Mouse (Mus musculus) MEL (cell line): ENCODE measurements around the gene Spata6. TPM values are rescaled to one million over a fixed set of nuclear protein-coding genes. Genes with fewer than 3 reads are reported as not detected.

Experiments
- DNase-seq: peaks from one replicate; pipeline ENCODE4 v3.0.0; 2011; ENCODE audit warnings: low read depth, low spot score
- H3K27ac ChIP-seq: 2 replicates; pipeline ENCODE4 v1.5.1; 2012; ENCODE audit warnings: low read depth, mild to moderate bottlenecking, control low read depth, low read length, moderate library complexity; ENCODE audit not compliant: control insufficient read depth
- H3K27me3 ChIP-seq, 2 experiments: fragments of 150-350 bp in 1 of 2; sonication (generic) in 1 of 2; 2 replicates each; pipeline ENCODE4 v1.6.1; 2012; ENCODE audit warnings: low read length in 2 of 2, mild to moderate bottlenecking in 2 of 2, improper control_type of control experiment in 1 of 2, moderate library complexity in 1 of 2; ENCODE audit not compliant: insufficient read depth in 2 of 2, control insufficient read depth in 1 of 2
- H3K36me3 ChIP-seq, 2 experiments: 2 replicates each; pipeline ENCODE4 v1.6.1; 2012 to 2014; ENCODE audit warnings: low read length in 2 of 2, improper control_type of control experiment in 1 of 2, inconsistent platforms in 1 of 2, mild to moderate bottlenecking in 1 of 2; ENCODE audit not compliant: insufficient read depth in 2 of 2, control insufficient read depth in 1 of 2
- H3K4me1 ChIP-seq, 2 experiments: fragments of 150-350 bp in 1 of 2; sonication (generic) in 1 of 2; 2 replicates each; pipeline ENCODE4 v1.6.1; 2012; ENCODE audit warnings: low read length in 2 of 2, improper control_type of control experiment in 1 of 2, mild to moderate bottlenecking in 1 of 2; ENCODE audit not compliant: insufficient read depth in 2 of 2, control insufficient read depth in 1 of 2
- H3K4me3 ChIP-seq, 2 experiments: fragments of 150-350 bp in 1 of 2; sonication (generic) in 1 of 2; 2 replicates each; pipeline ENCODE4 v1.5.1; 2012; ENCODE audit warnings: low read depth in 2 of 2, low read length in 2 of 2, mild to moderate bottlenecking in 2 of 2, moderate library complexity in 2 of 2, control low read depth in 1 of 2, improper control_type of control experiment in 1 of 2; ENCODE audit not compliant: control insufficient read depth in 1 of 2, insufficient read depth in 1 of 2
- H3K79me2 ChIP-seq: 2 replicates; pipeline ENCODE4 v1.6.1; 2012; ENCODE audit warnings: mild to moderate bottlenecking, low read length, moderate library complexity; ENCODE audit not compliant: control insufficient read depth, poor library complexity, insufficient read depth
- H3K9ac ChIP-seq: 2 replicates; pipeline ENCODE4 v1.6.1; 2012; ENCODE audit warnings: low read depth, mild to moderate bottlenecking, control low read depth, low read length, moderate library complexity; ENCODE audit not compliant: control insufficient read depth, poor library complexity, severe bottlenecking
- H3K9me3 ChIP-seq: fragments of 150-350 bp; sonication (generic); replicated peaks from 2 replicates; pipeline ENCODE4 v1.6.1; 2012; ENCODE audit warnings: mild to moderate bottlenecking, low read length, improper control_type of control experiment, moderate library complexity; ENCODE audit not compliant: insufficient read depth
- CHD1 ChIP-seq: IDR thresholded peaks from 2 replicates; pipeline ENCODE4 v1.6.1; 2012; ENCODE audit warnings: low read depth, mild to moderate bottlenecking, inconsistent platforms, low read length, improper control_type of control experiment
- CHD2 ChIP-seq: IDR thresholded peaks from 2 replicates; pipeline ENCODE4 v1.6.1; 2011; ENCODE audit warnings: low read length, improper control_type of control experiment
- ELF1 ChIP-seq: IDR thresholded peaks from 2 replicates; pipeline ENCODE4 v1.6.1; 2014; ENCODE audit warnings: low read depth, mild to moderate bottlenecking, inconsistent platforms, low read length, improper control_type of control experiment, moderate library complexity
- EP300 ChIP-seq, 2 experiments: IDR thresholded peaks; 2 replicates each; pipeline ENCODE4 v1.6.1; 2011; ENCODE audit warnings: improper control_type of control experiment in 2 of 2, low read length in 2 of 2, low read depth in 1 of 2, mild to moderate bottlenecking in 1 of 2
- GABPA ChIP-seq: IDR thresholded peaks from 2 replicates; pipeline ENCODE4 v1.6.1; 2012; ENCODE audit warnings: low read depth, mild to moderate bottlenecking, inconsistent platforms, low read length, improper control_type of control experiment, moderate library complexity
- HCFC1 ChIP-seq: IDR thresholded peaks from 2 replicates; pipeline ENCODE4 v1.6.1; 2012; ENCODE audit warnings: low read depth, mild to moderate bottlenecking, inconsistent platforms, low read length, improper control_type of control experiment, moderate library complexity
- JUND ChIP-seq: IDR thresholded peaks from 2 replicates; pipeline ENCODE4 v1.6.1; 2011; ENCODE audit warnings: low read depth, mild to moderate bottlenecking, improper control_type of control experiment, low read length
- MAX ChIP-seq: IDR thresholded peaks from 2 replicates; pipeline ENCODE4 v1.6.1; 2011; ENCODE audit warnings: low read length, improper control_type of control experiment
- MAZ ChIP-seq: IDR thresholded peaks from 2 replicates; pipeline ENCODE4 v1.6.1; 2012; ENCODE audit warnings: low read depth, mild to moderate bottlenecking, inconsistent platforms, low read length, improper control_type of control experiment
- MEF2A ChIP-seq: IDR thresholded peaks from 2 replicates; pipeline ENCODE4 v1.6.1; 2014; ENCODE audit warnings: low read depth, mild to moderate bottlenecking, inconsistent platforms, low read length, improper control_type of control experiment; ENCODE audit not compliant: poor library complexity, insufficient replicate concordance, severe bottlenecking; ENCODE audit errors: extremely low read depth
- MXI1 ChIP-seq: IDR thresholded peaks from 2 replicates; pipeline ENCODE4 v1.6.1; 2011; ENCODE audit warnings: mild to moderate bottlenecking, low read depth, low read length, improper control_type of control experiment
- NELFE ChIP-seq: IDR thresholded peaks from 2 replicates; pipeline ENCODE4 v1.6.1; 2011; ENCODE audit warnings: low read depth, low read length, improper control_type of control experiment
- NRF1 ChIP-seq: IDR thresholded peaks from 2 replicates; pipeline ENCODE4 v1.6.1; 2014; ENCODE audit warnings: low read depth, mild to moderate bottlenecking, inconsistent platforms, low read length, improper control_type of control experiment, moderate library complexity; ENCODE audit not compliant: poor library complexity, insufficient read depth, severe bottlenecking
- POLR2AphosphoS5 ChIP-seq: IDR thresholded peaks from 2 replicates; pipeline ENCODE4 v1.6.1; 2012; ENCODE audit warnings: low read depth, borderline replicate concordance, mild to moderate bottlenecking, inconsistent platforms, low read length, moderate library complexity, mixed read lengths
- RAD21 ChIP-seq: IDR thresholded peaks from 2 replicates; pipeline ENCODE4 v1.6.1; 2011; ENCODE audit warnings: mild to moderate bottlenecking, low read depth, low read length, improper control_type of control experiment
- RCOR1 ChIP-seq: IDR thresholded peaks from 2 replicates; pipeline ENCODE4 v1.6.1; 2012; ENCODE audit warnings: low read depth, mild to moderate bottlenecking, inconsistent platforms, low read length, improper control_type of control experiment
- SIN3A ChIP-seq: IDR thresholded peaks from 2 replicates; pipeline ENCODE4 v1.6.1; 2012; ENCODE audit warnings: low read length, improper control_type of control experiment, inconsistent platforms
- TAL1 ChIP-seq: IDR thresholded peaks from 2 replicates; pipeline ENCODE4 v1.6.1; 2012; ENCODE audit warnings: mild to moderate bottlenecking, inconsistent platforms, low read length, moderate library complexity, mixed read lengths
- UBTF ChIP-seq: IDR thresholded peaks from 2 replicates; pipeline ENCODE4 v1.6.1; 2012; ENCODE audit warnings: low read depth, mild to moderate bottlenecking, inconsistent platforms, low read length, improper control_type of control experiment, moderate library complexity, borderline replicate concordance; ENCODE audit not compliant: insufficient read depth
- USF1 ChIP-seq: IDR thresholded peaks from 2 replicates; pipeline ENCODE4 v1.6.1; 2014; ENCODE audit warnings: low read depth, mild to moderate bottlenecking, inconsistent platforms, low read length, improper control_type of control experiment, moderate library complexity
- ZC3H11A ChIP-seq: IDR thresholded peaks from 2 replicates; pipeline ENCODE4 v1.6.1; 2012; ENCODE audit warnings: low read depth, mild to moderate bottlenecking, inconsistent platforms, low read length, improper control_type of control experiment
- ZKSCAN1 ChIP-seq: IDR thresholded peaks from 2 replicates; pipeline ENCODE4 v1.6.1; 2012; ENCODE audit warnings: low read depth, mild to moderate bottlenecking, inconsistent platforms, low read length, improper control_type of control experiment, moderate library complexity
- ZNF384 ChIP-seq: IDR thresholded peaks from 2 replicates; pipeline ENCODE4 v1.6.1; 2012; ENCODE audit warnings: low read depth, mild to moderate bottlenecking, inconsistent platforms, low read length, improper control_type of control experiment
- polyA plus RNA-seq, 2 experiments: library from polyadenylated mRNA; stranded (reverse) in 1 of 2; unstranded in 1 of 2; fragments of >175 nt in 1 of 2; fragments of >200 nt in 1 of 2; gene quantifications; 2 replicates each; pipeline versions ENCODE4 v1.2.1 to v1.2.4; 2012; ENCODE audit warnings: low replicate concordance in 2 of 2, low read depth in 1 of 2; ENCODE audit not compliant: insufficient read length in 2 of 2, insufficient read depth in 1 of 2, missing spikeins in 1 of 2
- total RNA-seq: library from RNA; depleted of rRNA; stranded (reverse); fragments of 300-350 nt; gene quantifications from 2 replicates; pipeline ENCODE4 v1.2.3, GENCODE M21; 2012

Spata6 gene
- total and polyA plus RNA-seq, 3 experiments, result not detected

- H3K36me3 ChIP-seq, result no peaks in the 10 kb centered on the region
- no peaks in the 10 kb centered on the region for H3K27me3 ChIP-seq
- no peak overlapping the region for H3K9ac ChIP-seq
- H3K9me3 ChIP-seq, result no peaks in the 10 kb centered on the region
- no peak for TF ChIP-seq ZKSCAN1
- no peak for TF ChIP-seq JUND
- no peak for TF ChIP-seq UBTF
- TF ChIP-seq NELFE, result no peak
- no peak for TF ChIP-seq SIN3A
- TF ChIP-seq POLR2AphosphoS5, result no peak
- no peak for TF ChIP-seq CHD1
- TF ChIP-seq EP300 (IDR thresholded peaks at IDR 0.05; ENCODE audit: low read depth in 1 of 2, low read length in 2 of 2), result no peak
- no peak for TF ChIP-seq ZC3H11A
- TF ChIP-seq USF1, result no peak
- no peak for TF ChIP-seq TAL1
- TF ChIP-seq MXI1, result no peak
- no peak for TF ChIP-seq MEF2A
- TF ChIP-seq MAX, result no peak
- no peak for TF ChIP-seq HCFC1
- TF ChIP-seq ELF1, result no peak
- no peaks in the 10 kb centered on the region for H3K4me1 ChIP-seq
- no peaks in the 10 kb centered on the region for H3K79me2 ChIP-seq
- no peak overlapping the region for H3K27ac ChIP-seq
- DNase-seq, result no peak
- no peak overlapping the region for H3K4me3 ChIP-seq
Observed at GRCm38 (mm10) chr4:111670566-111671421, 49.0 kb upstream of the Spata6 start.

- no peaks in the 10 kb centered on the region for H3K4me1 ChIP-seq
- no peak overlapping the region for H3K27ac ChIP-seq
Observed at GRCm38 (mm10) chr4:111671440-111671839, 48.3 kb upstream of the Spata6 start.

More at GRCm38 (mm10) chr4:111671440-111671839, 48.3 kb upstream of the Spata6 start:
- Histone ChIP-seq H3K9me3 (no peaks in the 10 kb centered on the region), H3K4me3 (no peak overlapping the region), H3K9ac (no peak overlapping the region), H3K36me3 (no peaks in the 10 kb centered on the region), H3K79me2 (no peaks in the 10 kb centered on the region), H3K27me3 (no peaks in the 10 kb centered on the region)
- no peak for TF ChIP-seq MAZ
- TF ChIP-seq TAL1, result no peak
- TF ChIP-seq RCOR1, result no peak
- no peak for TF ChIP-seq CHD2
- TF ChIP-seq ZNF384, result no peak
- no peak for TF ChIP-seq MEF2A
- no peak for TF ChIP-seq EP300 (IDR thresholded peaks at IDR 0.05; ENCODE audit: low read depth in 1 of 2, low read length in 2 of 2)
- no peak for TF ChIP-seq RAD21
- no peak for TF ChIP-seq POLR2AphosphoS5
- TF ChIP-seq CHD1, result no peak
- TF ChIP-seq MXI1, result no peak
- TF ChIP-seq NELFE, result no peak
- no peak for TF ChIP-seq GABPA
- TF ChIP-seq NRF1, result no peak
- DNase-seq, result no peak
